Mouse (Mus musculus) B cell, adult 2 months (primary cell): ENCODE data around the gene Ccdc96.

Source experiments
- DNase-seq, 2 experiments: peaks; one replicate each; pipeline ENCODE4 v3.0.0; 2022

The Ccdc96 gene

GRCm38 (mm10) chr5:36529698-36530097 lies 45.3 kb downstream of the Ccdc96 start:
- no peak for DNase-seq

- DNase-seq = peak; percentile 56 to 65
Observed at GRCm38 (mm10) chr5:36530129-36530751, 45.9 kb downstream of the Ccdc96 start.

GRCm38 (mm10) chr5:36534455-36535030 lies 50.2 kb downstream of the Ccdc96 start:
- peak; percentile 38 to 50 for DNase-seq

- DNase-seq = peak; percentile 34 to 46
Observed at GRCm38 (mm10) chr5:36535438-36536176, 51.2 kb downstream of the Ccdc96 start.

- DNase-seq = no peak
Observed at GRCm38 (mm10) chr5:36536424-36536823, 52.0 kb downstream of the Ccdc96 start.
